Mouse (Mus musculus) midbrain, embryonic 11.5 days (tissue): ENCODE data around the gene Vwa8. TPM values are rescaled to one million over a fixed set of nuclear protein-coding genes. Genes with fewer than 3 reads are reported as not detected.

Experiments
- ATAC-seq: fragments of 200-750 bp; cut with Nextera tagmentation; 2 replicates; pipeline ENCODE4 v1.8.0; 2017; ENCODE audit warnings: moderate TSS enrichment, moderate library complexity; ENCODE audit not compliant: low FRiP score
- DNase-seq: peaks from one replicate; pipeline ENCODE4 v3.0.0; 2015; ENCODE audit warnings: low spot score; ENCODE audit errors: missing footprints
- H3K27ac ChIP-seq: fragments of 300-500 bp; sonication (generic); 2 replicates; pipeline ENCODE4 v1.5.1; 2014; ENCODE audit warnings: low read depth, low read length
- H3K27me3 ChIP-seq: fragments of 300-500 bp; sonication (generic); 2 replicates; pipeline ENCODE4 v1.6.1; 2014; ENCODE audit warnings: mild to moderate bottlenecking, low read length, moderate library complexity, mixed read lengths; ENCODE audit not compliant: control insufficient read depth, insufficient read depth
- H3K36me3 ChIP-seq: fragments of 300-500 bp; sonication (generic); 2 replicates; pipeline ENCODE4 v1.6.1; 2014; ENCODE audit warnings: mild to moderate bottlenecking, low read length, moderate library complexity, mixed read lengths; ENCODE audit not compliant: control insufficient read depth, insufficient read depth
- H3K4me1 ChIP-seq: fragments of 300-500 bp; sonication (generic); 2 replicates; pipeline ENCODE4 v1.6.1; 2014; ENCODE audit warnings: low read length; ENCODE audit not compliant: control insufficient read depth, insufficient read depth
- H3K4me2 ChIP-seq: fragments of 300-500 bp; sonication (generic); 2 replicates; pipeline ENCODE4 v1.6.1; 2014; ENCODE audit warnings: mild to moderate bottlenecking, moderate library complexity
- H3K4me3 ChIP-seq: fragments of 300-500 bp; sonication (generic); 2 replicates; pipeline ENCODE4 v1.5.1; 2014; ENCODE audit warnings: low read depth, low read length
- H3K9ac ChIP-seq: fragments of 300-500 bp; sonication (generic); 2 replicates; pipeline ENCODE4 v1.6.1; 2014; ENCODE audit warnings: low read length
- H3K9me3 ChIP-seq: fragments of 300-500 bp; sonication (generic); 2 replicates; pipeline ENCODE4 v1.6.1; 2016; ENCODE audit warnings: low read length; ENCODE audit not compliant: control insufficient read depth
- WGBS: fragments of 180-500 bp; shearing (Covaris S2); extraction: QIAGEN DNeasy Blood & Tissue Kit; methylation state at CpG from one replicate; pipeline ENCODE4 v1.1.7; 2014; 5-methylcytosine and 5-hydroxymethylcytosine counted together
- polyA plus RNA-seq: library from polyadenylated mRNA; unstranded; fragments of >200 nt; fragmentation: Nextera tagmentation; extraction: Ambion mirVana; gene quantifications from 2 replicates; pipeline ENCODE4 v1.2.1, GENCODE M21; 2014

Vwa8 gene
- polyA plus RNA-seq, 1 experiment from 2014 or later, result 7.0 TPM

- no peak for ATAC-seq
- H3K4me1 ChIP-seq, result no peaks in the 10 kb centered on the region
Observed at GRCm38 (mm10) chr14:79212380-79212991, 363.6 kb downstream of the Vwa8 start.

GRCm38 (mm10) chr14:79214129-79214528, 365.3 kb downstream of the Vwa8 start:
- Histone ChIP-seq H3K36me3 (no peaks in the 10 kb centered on the region), H3K9ac (no peak overlapping the region), H3K4me3 (no peak overlapping the region), H3K9me3 (no peaks in the 10 kb centered on the region), H3K4me2 (no peak overlapping the region), H3K4me1 (no peaks in the 10 kb centered on the region), H3K27me3 (no peaks in the 10 kb centered on the region), H3K27ac (no peak overlapping the region)
- WGBS, result 93% methylated on average over 6 of the region's 6 CpGs
- DNase-seq (no peak), ATAC-seq (no peak)

More at GRCm38 (mm10) chr14:79212380-79212991, 363.6 kb downstream of the Vwa8 start:
- WGBS, result 85% methylated on average over 11 of the region's 11 CpGs
- Histone ChIP-seq H3K4me3 (no peak overlapping the region), H3K4me2 (no peak overlapping the region), H3K27me3 (no peaks in the 10 kb centered on the region), H3K9me3 (no peaks in the 10 kb centered on the region), H3K9ac (no peak overlapping the region), H3K27ac (no peak overlapping the region), H3K36me3 (no peaks in the 10 kb centered on the region)
- DNase-seq, result peak; percentile 62

DNA sequence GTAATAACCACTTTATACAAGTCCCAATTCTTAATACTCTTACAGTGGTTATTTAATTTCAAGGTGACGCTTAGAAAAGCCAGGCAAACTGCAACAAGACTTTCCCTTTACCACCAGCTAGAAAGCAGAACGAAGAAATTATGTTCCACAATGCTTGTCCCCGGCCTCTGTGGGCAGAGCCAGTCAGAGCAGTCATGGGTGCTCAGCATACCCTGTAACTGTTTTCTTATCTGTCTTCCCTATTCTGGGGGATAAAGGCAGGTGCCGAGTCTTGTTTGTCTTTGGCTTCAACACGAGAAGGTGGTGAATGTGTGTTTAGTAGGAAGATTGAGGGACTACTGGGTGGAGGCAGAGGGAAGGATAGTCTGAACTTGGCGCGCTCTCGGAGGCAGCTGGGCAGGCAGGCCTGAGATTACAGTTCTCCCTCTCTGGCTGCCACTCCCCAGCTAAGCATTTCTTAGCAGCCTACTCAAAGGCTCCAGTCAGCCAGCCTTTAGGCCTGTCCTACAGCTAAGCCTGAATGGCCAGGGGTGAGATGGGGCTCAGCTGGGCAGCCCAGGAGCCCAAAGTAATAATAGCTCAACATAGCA, 365.9 kb downstream of the Vwa8 start:
- no peaks in the 10 kb centered on the region for H3K4me1 ChIP-seq
- H3K27me3 ChIP-seq, result no peaks in the 10 kb centered on the region
- H3K9me3 ChIP-seq, result no peaks in the 10 kb centered on the region
- no peak overlapping the region for H3K4me2 ChIP-seq
- ATAC-seq (no peak), DNase-seq (no peak)
- no peak overlapping the region for H3K27ac ChIP-seq
- H3K9ac ChIP-seq, result no peak overlapping the region
- H3K36me3 ChIP-seq, result no peaks in the 10 kb centered on the region
- no peak overlapping the region for H3K4me3 ChIP-seq
- WGBS, result 85% methylated on average over 8 of the region's 8 CpGs

- Histone ChIP-seq H3K36me3 (no peaks in the 10 kb centered on the region), H3K4me1 (no peaks in the 10 kb centered on the region), H3K4me3 (no peak overlapping the region), H3K9ac (no peak overlapping the region), H3K4me2 (no peak overlapping the region), H3K9me3 (no peaks in the 10 kb centered on the region), H3K27ac (no peak overlapping the region), H3K27me3 (no peaks in the 10 kb centered on the region)
- DNase-seq (no peak), ATAC-seq (no peak)
- 65% methylated on average over 2 of the region's 2 CpGs for WGBS
Observed at GRCm38 (mm10) chr14:79216366-79216765, 367.5 kb downstream of the Vwa8 start.

GRCm38 (mm10) chr14:79223431-79224036, 374.7 kb downstream of the Vwa8 start:
- H3K36me3 ChIP-seq, result no peaks in the 10 kb centered on the region
- H3K27me3 ChIP-seq, result no peaks in the 10 kb centered on the region
- H3K4me3 ChIP-seq, result no peak overlapping the region
- no peak overlapping the region for H3K4me2 ChIP-seq
- H3K27ac ChIP-seq, result no peak overlapping the region
- no peaks in the 10 kb centered on the region for H3K9me3 ChIP-seq
- DNase-seq (peak; percentile 53), ATAC-seq (no peak)
- 89% methylated on average over 12 of the region's 12 CpGs for WGBS
- H3K4me1 ChIP-seq, result no peaks in the 10 kb centered on the region
- H3K9ac ChIP-seq, result no peak overlapping the region

GRCm38 (mm10) chr14:79225458-79225857, 376.6 kb downstream of the Vwa8 start:
- WGBS, result 76% methylated on average over 8 of the region's 8 CpGs
- no peak overlapping the region for H3K4me3 ChIP-seq
- no peak overlapping the region for H3K27ac ChIP-seq
- H3K9ac ChIP-seq, result no peak overlapping the region
- no peak for ATAC-seq
- H3K9me3 ChIP-seq, result no peaks in the 10 kb centered on the region
- no peaks in the 10 kb centered on the region for H3K4me1 ChIP-seq
- H3K36me3 ChIP-seq, result no peaks in the 10 kb centered on the region
- no peak overlapping the region for H3K4me2 ChIP-seq
- no peak for DNase-seq
- H3K27me3 ChIP-seq, result no peaks in the 10 kb centered on the region

- Histone ChIP-seq H3K9me3 (no peaks in the 10 kb centered on the region), H3K4me1 (no peaks in the 10 kb centered on the region), H3K27me3 (no peaks in the 10 kb centered on the region), H3K4me2 (no peak overlapping the region), H3K27ac (no peak overlapping the region), H3K36me3 (no peaks in the 10 kb centered on the region), H3K9ac (no peak overlapping the region), H3K4me3 (no peak overlapping the region)
- whole genome bisulfite sequencing, result 86% methylated on average over 9 of the region's 9 CpGs
- ATAC-seq, result no peak
- no peak for DNase-seq
Observed at GRCm38 (mm10) chr14:79226056-79226455, 377.2 kb downstream of the Vwa8 start.

- no peaks in the 10 kb centered on the region for H3K36me3 ChIP-seq
- no peaks in the 10 kb centered on the region for H3K27me3 ChIP-seq
- H3K4me1 ChIP-seq, result no peaks in the 10 kb centered on the region
- ATAC-seq, result no peak
- no peak overlapping the region for H3K4me3 ChIP-seq
- H3K9me3 ChIP-seq, result no peaks in the 10 kb centered on the region
- DNase-seq, result no peak
- no peak overlapping the region for H3K9ac ChIP-seq
- WGBS, result 83% methylated on average over 6 of the region's 6 CpGs
- no peak overlapping the region for H3K27ac ChIP-seq
- H3K4me2 ChIP-seq, result no peak overlapping the region
Observed at GRCm38 (mm10) chr14:79226741-79227140, 377.9 kb downstream of the Vwa8 start.

- no peaks in the 10 kb centered on the region for H3K4me1 ChIP-seq
- H3K27me3 ChIP-seq, result no peaks in the 10 kb centered on the region
- no peak for ATAC-seq
- H3K4me3 ChIP-seq, result no peak overlapping the region
- no peak for DNase-seq
- no peak overlapping the region for H3K9ac ChIP-seq
- no peak overlapping the region for H3K4me2 ChIP-seq
- H3K36me3 ChIP-seq, result no peaks in the 10 kb centered on the region
- H3K9me3 ChIP-seq, result no peaks in the 10 kb centered on the region
- H3K27ac ChIP-seq, result no peak overlapping the region
- WGBS, result 78% methylated on average over 4 of the region's 4 CpGs
Observed at GRCm38 (mm10) chr14:79227955-79228354, 379.1 kb downstream of the Vwa8 start.
